Mouse (Mus musculus) frontal cortex, postnatal 10 days (tissue): Measurements from ENCODE around the gene Rnf166.

Experiments
- DNase-seq, 2 experiments: peaks; one replicate each; pipeline ENCODE4 v3.0.0; 2022; ENCODE audit warnings: low spot score in 2 of 2, mixed read lengths in 1 of 2

The Rnf166 gene

DNA sequence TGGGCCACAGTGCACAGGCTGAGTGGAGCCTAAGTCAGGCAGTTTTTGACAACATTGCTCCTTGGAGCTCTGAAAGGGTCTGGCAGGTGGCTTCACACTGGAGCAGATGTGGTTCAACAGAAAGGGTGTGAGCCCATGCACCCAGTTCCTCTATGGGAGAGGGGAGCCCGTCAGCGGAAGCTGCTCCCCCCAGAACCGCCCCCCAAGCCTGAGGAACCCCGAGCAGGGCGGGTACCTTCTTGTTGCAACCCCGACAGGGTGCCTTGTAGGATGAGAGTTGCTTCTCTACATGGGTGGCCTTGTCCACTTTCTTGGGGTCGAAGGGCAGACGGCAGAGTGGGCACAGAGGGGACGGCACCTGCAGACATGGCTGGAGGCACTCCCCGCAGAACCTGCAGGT is 5.9 kb downstream of the Rnf166 start:
- DNase-seq = no peak

DNA sequence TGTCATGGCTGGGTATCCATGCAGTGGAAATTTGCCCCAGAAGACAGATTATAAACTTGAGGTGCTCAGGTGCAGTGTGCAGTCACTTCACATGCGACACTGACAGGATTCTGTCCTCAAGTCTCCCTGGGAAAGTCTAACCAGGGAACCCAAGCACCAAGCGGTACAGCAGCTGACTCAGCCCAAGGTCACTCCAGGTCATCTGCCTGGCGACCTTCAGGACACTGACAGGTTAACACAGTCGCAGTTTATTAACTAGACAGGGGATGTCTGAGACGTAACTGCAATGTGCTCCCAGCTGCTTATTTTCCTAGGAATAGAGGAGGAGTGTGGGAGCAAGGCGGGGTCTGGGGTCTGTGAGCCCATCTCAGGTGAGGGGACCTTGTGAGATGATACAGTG is 6.5 kb downstream of the Rnf166 start:
- DNase-seq = no peak

DNA sequence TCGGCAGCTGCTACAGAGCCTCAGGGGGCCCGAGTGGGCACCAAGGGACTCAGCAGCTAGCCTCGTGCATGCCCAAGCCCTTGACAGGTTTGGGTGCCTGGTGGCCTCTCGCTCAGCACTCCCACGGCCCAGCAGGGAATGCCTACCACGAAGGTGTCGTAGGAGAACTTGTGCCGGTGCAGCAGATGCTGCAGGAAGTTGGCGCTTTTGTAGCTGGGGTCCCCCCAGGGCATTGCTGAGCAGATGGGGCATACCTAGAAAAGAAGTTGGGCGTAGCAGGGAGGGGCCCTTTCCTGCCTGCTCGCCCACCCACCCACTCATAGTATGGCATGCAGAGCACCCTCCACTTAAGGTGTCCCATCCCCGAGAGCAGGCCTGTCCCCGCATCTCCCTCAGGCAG is 8.0 kb downstream of the Rnf166 start:
- no peak for DNase-seq

DNA sequence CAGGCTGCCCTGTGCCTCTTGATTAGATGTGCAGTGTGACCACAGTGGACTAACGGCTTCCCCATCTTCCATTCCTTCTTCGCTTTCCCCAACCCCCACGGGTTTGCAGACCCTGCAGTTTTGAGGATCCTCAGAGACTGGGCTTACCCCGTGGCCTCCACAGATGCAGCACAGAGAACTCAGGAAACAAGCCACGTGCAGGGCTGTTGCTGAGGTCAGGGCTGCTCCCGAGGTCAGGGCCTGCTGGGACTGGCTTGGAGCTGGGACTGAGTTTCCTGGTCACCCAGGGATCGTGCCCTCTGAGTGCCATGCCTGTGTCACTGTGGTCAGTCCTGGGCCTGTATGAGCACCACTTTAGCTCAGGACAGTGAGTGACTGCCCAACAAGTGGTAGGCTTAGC is 10.9 kb downstream of the Rnf166 start:
- no peak for DNase-seq

DNA sequence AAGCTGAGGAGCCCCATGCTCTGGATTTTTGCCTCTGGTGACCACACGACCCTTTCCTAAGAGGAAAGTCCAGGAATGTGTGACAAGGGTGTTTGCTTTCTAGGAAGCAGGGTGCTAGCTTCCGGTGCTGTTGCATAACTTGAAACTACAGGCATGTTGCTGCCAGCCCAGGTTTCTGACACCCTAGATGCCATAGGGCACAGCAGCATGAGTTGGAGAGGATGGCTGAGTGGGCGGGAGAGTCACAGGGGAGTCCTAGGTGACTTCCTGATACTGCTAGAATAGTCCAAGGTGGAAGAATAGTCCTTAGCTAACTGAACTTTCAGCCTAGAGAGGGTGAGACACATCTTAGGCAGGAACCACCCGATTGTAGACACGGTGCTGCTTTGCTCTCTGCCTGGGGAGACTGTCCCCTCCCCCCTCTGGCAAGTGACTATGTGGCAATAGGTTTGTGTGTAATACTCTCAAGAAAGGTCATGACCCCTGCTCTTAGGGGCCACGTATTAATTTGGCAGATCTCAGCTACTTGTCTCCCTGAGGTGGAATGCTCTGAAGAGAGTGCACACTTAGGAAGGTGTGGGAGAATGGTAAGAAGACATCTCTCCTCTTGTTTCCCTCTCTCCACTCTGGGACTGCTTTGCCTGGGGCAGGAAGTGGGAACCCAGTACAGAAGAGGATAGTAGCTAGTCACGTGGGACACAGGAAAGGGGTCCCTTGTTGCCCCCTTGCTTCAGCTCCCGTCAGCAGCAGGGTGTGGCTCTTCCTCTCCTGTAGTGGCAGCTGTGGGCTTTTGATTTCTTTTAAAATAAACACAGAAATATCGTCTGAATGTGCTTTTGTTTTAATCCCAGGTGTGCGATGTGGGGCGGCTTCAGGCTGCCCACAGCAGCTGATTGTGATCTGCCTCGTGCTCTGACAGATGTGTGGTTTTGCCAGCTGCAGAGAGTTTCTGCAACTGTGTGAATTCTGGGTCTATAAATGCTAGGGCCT is 11.9 kb downstream of the Rnf166 start:
- DNase-seq = no peak

DNA sequence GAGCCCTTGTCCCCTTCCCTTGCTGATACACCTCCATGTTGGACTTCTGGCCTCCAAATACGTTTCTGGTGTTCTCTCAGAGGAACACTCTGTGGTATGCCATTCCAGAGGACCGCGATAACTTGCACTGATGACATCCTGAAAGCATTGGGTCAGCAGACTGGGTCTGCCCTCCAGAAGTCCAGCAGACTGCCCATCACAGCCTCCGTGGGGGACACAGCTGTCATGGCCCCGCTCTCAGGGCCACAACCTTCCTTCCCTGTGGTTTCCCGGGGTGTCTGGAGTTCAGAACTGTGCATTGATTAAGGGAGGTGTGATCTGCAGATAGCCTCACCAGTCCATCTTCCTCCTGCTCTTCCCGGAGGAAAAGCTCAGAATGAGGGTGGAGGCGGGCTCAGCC is 13.4 kb downstream of the Rnf166 start:
- DNase-seq = no peak

DNA sequence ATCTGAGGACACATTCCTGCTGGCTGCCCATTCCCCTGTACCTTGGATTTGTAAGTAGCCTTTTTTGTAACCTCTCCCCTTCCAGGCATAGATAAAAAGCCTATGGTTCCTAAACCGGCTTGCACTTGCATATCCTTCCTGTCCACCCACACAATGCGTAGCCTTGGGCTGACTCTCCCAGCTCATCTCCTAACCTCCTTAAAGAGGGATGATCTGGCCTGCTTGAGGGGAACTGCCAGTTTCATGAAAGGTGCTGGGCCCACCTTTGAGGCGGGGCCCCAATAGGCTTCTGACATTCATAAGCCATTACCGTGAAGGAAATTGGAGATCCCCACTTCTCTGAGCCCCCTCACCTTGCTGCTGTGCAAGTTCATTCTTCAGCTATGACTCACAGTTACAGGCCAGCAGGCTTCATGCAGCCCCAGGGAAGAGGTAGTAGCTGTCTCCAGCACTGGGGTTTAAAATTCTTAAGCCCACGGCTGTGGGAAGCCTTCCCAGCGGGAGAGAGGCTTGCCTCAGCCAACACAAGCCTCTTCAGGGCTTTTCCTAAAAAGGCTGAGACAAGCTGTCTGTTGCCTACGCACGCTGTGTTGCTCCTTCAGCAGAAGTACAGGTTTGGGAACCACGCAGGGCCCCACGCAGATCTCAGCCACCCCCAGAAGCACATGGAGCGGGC is 14.3 kb downstream of the Rnf166 start:
- no peak for DNase-seq

DNA sequence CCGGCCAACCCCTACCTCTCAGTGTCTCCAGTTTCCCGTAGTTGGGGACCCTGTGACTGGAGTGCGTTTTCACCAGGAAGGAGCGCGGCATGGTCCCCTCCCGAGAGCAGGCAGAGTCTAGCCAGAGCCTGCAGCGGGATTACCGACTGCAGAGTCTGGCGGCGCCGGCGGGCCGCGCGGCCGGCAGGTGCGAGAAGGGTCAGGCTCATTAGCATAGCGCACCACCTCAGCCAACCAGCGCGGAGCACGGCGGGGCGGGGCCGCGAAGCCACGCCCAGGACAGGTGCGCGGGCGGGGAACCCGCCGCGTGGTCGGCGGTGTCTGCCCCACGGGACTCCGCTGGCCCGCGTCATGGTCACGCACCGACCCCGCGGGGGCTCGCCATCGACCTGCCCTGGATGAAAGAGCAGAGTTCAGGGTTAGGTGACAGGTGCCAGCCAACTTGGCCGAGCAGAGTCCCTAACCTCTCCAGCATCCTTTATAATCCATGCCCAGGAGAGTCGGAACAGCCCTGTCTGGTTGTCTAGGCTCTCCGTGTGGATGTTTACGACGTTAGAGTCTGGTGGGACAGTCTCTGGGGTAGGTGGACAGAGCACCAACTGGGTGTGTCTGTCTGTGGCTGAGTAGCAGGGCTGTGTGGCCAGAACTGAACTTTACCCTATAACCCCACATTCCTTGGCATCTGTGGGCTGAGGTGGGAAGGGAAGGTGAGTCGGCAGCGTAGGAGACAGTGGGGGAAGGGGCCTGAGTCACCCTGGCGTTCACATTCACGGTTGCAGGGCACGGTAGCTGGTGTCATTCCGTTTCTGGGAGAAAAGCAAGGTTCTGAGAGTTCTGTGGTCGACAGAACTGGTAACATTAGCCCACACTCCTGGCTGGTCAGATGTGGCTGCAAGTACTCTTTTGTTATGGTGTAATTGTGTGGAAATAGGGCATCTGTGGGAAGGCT is 15.1 kb downstream of the Rnf166 start, which contains the start of gene Snai3:
TSS of gene Snai3 (minus strand) at position 210 of the 949 bp plus-strand sequence.
- DNase-seq = no peak

DNA sequence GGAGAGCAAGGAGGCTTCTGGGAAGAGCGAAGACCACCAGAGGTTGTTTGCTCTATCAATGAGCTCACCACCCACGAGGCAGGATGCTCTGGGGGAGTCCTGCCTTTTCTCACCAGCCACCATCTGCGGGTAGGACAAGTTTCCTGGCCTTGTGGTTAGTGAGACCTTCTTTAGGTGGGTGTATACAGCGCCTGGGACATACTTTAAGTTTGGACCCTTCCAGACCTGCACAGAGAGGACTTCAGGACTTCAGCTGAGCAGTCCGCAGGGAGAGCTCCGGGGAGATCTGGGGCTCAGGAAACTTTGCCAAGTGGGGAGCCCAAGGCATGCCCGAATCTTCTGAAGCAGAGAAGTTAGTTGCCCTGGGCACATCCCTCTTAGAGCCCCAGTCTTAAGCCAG is 15.9 kb downstream of the Rnf166 start:
- no peak for DNase-seq

DNA sequence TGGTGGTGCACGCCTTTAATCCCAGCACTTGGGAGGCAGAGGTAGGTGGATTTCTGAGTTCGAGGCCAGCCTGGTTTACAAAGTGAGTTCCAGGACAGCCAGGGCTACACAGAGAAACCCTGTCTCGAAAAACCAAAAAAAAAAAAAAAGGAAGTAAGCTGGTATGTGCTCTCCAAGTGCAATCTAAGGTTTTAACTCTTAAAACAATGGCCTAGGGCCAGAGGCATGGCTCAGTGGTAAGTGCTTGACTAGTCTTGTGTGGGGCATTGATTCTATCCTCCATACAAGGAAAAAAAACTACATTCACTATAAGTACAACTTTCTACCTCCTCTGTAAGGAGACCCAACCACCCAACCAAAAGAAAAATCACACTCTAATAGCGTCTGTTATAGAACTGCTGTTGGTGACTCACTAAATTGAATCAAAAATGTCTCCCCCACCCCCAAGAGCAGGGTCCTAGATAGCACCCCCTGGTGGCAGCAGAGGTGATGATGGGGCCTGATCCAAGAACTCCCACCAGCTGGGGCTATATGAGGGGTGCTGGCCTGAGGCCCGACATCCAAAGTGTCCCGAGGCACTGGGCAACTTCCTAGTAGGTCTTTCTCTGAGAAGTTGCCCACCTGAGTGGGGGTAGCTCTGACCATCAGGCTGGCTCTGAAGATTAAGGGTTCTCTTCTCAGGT is 16.5 kb downstream of the Rnf166 start:
- no peak for DNase-seq

DNA sequence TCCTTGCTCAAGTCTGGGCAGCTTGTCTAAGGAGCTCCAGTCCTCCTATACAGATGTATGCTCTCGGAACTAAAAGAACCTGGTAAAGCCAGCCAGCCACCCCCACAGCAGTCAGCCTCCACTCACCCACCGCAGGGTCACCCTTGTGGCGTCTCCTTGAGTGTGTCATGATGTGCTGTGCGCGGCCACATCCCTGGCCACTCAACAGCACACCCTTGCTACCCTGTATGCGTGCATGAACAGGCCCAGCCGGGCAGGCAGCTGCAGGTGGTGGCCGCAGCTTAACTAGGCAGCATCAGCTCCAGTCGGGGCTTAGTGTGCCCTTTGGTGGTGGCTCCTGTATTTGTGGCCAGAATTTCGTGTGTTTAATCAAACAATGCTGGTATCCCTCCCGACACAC is 18.7 kb downstream of the Rnf166 start:
- DNase-seq = no peak

DNA sequence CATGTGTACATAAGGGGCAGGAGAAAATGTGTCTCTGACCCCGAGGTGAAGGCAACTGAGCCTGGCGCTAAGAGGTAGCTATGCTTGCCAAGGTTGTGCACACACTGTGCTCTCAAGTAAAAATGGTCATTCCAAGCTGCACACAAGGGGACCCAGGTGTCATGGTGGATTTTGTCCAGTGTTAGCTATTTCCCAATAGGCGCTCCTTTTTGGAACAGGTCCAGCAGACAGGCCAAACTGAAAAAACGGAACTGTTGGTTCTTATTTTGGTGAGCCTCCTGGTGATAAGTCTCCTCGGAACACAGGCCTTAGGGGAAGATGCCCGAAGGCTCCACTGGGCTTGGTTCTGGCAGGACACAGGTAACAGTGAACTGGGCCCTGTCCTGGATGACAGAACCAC is 21.5 kb downstream of the Rnf166 start:
- no peak for DNase-seq

DNA sequence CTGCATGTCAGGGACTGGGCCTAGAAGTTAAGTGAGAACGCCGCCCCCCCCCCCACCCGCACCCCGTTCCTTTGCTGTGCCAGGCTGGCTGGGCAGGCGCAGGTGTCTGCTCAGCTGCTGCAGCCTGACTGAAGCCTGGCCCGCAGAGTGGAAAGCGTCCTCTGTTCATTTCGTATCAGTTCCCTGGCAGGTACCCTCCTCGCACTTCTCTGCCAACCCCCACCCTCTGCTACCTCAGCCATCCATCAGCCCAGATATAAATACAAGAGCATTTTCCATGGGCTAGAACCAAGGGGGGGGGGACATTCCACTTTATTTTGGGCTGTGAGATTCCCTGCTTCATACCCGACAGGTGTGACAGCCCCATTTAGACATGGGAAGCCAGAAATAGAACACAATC is 23.7 kb downstream of the Rnf166 start:
- DNase-seq = no peak

DNA sequence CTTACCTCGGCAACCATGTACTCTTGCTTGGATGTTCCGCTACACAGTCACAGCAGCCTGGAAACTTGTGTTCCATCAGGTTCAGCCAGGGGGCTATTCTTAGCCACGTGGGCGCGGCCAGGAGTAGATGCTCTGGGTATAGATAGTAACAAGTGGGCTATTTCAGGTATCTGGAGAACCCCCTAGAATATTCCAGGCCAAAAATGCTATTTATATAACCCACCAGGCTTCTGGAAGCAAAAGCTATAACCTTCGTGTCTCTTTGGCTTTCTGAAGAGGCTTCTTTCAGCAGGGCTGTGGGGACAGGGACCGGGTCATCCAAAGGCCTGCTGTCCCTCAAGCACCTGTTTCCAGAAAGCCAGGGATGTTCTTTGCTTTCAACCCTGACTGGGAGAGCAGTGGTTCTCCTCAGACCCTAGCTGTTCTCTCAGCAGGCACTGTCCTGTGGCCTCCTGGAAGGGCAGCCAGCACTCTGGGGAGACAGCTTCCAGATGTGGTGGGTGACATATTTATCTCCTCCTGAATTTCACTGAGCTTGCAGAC is 24.6 kb downstream of the Rnf166 start:
- DNase-seq = no peak

DNA sequence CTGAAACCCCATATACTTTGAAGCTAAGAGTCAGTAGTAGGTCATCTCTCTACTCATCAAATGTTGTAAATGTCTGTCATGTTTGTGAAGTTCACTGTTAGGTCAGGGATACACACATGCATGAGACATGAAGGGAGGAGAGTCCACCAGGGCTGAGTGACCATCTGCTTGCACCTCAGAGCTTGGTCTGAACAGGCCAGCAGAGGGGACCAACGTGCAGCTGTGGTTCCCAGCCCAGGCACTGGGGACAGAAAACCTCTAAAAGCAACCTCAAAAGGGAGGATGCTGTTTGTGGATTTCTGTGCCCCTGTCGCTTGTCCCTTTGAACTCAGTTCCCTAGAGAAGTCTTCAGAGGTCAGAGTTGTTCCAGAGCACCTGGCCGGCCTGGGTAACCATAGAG is 30.7 kb downstream of the Rnf166 start:
- no peak for DNase-seq

DNA sequence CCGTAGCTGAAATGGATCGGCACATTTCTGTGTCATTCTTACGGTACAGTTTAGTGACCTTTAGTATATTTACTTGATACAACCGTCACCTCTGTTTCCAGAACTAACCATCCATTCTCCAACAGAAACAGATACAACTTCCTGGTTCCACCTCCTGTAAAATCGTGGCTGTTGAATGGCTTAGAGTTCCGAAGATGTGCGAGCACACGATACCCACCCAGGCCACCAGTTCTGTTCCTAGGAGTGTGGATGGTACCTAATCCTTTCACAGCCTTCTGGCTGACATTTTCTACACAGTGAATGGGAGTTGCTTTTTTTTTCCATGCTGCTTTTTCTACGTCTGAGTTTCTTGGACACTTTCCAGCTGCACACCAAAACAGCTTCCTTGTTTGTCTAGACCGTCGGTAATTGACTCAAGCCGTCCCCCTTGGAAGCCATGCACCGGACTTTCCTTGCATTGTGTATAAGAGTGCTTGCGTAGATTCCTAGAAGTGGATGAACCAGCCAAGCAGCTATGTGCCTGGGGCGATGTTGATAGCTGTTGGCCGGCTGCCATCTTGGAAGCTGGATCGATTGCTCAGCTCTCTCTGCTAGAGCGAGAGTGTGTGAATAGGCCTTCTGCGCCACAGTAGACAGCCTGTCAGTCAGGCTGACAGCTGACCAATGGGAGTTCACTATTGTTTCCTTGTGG is 31.7 kb downstream of the Rnf166 start:
- DNase-seq = peak; percentile 74 to 79

DNA sequence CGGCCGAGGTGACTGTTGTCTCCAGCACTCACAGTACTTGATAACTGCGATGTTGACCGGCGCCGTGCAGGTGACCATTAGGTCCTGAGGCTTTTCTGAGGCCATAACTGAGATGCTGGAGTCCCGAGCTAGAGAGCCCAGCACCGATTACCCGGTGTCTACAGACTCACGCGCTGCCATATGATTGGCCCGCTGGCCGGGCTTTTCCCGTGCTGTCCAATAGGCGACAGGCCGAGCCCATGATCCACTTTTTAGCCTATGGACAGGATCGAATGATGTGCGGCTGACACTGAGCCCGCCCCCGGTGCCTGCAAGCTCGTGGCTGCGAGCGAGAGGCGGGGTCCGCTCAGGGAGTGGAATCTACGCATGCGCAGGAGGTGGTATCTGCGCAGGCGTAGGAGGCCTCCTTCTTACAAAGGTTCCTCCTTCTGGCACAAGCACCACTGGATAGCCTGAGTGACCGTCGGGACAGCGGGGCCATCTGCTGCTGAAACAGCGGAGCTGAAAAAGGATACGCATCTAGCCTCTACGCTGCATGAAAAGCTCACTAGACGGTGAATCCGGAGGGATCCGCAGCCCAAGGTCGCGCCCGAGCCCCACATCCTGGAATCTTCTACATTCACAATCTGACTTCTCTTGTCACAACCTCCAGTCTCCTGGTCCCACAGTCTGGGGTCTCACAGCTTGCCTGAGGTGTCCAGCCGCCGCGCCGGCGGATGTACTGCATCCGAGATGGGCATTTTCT is 32.4 kb downstream of the Rnf166 start, which contains the start of gene Mvd:
TSS of gene Mvd (minus strand) at position 161 of the 745 bp plus-strand sequence.
- DNase-seq = peak; percentile 99 to 100

DNA sequence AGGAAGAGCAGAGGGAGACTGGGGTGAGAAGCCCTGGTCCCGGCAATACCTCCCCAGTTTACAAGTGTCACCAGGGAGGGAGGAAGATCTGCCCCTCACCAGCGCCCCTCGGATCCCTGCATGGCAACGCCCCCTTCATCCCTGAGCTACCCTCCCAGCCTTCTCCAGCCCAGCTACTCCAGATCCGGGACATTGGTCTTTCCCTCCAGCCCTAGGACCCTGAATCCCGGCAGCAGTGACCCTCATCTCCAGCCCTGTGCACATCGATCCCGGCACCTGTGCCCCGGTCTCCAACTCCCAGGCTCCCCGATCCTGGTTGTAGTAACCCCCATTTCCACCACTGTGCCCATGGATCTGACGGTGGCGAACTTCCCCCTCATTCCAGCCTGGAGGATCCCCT is 33.1 kb downstream of the Rnf166 start:
- no peak for DNase-seq

DNA sequence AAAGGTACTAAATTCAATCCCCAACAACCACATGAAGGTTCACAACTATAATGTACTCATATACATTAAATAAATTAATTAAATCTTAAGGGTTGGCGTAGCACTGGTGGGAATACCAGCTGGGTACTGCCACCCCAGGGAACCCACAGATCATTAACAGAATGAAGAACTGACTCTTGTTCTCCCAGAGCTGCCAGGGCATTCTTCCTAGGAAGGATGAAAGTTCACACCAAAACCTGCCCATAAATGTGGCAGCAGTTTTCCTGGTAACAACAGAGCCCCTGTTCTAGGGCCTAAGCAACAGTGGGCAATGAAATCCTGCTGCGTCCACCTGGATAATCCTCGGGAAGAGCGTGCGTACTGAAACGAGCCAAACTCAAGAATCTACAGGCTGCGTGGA is 33.5 kb downstream of the Rnf166 start:
- no peak for DNase-seq

DNA sequence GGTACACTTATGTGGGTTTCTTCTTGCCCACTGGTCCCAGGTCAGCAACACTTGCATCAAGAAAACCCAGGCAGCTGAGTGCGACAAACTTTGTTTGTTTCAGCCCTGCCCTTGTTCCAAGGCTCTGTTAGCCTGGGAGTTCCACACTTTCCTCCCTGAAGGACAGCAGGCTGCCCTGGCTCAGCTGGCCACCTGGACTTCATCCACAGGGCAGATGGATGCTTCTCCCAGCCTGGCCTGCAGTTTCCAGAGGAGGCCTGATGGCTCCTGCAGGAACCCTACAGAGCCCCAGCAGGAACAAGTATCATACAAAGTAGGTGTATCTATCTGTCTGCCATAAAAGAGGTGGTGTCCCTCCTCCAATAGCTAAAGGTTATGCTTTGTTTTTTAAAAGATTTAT is 34.5 kb downstream of the Rnf166 start:
- DNase-seq = no peak
